Mouse (Mus musculus) brain, embryonic 14.5 days (tissue): ENCODE measurements around the gene Tpgs1.

Experiments
- CTCF ChIP-seq: fragments of 200-500 bp; IDR thresholded peaks from 2 replicates; pipeline ENCODE4 v1.5.1; 2012; ENCODE audit warnings: inconsistent platforms, mild to moderate bottlenecking, moderate library complexity, borderline replicate concordance; ENCODE audit not compliant: insufficient read depth, insufficient read length; ENCODE audit errors: extremely low read depth
- POLR2A ChIP-seq: fragments of 200-500 bp; IDR thresholded peaks from 2 replicates; pipeline ENCODE4 v1.6.1; 2012; ENCODE audit warnings: mild to moderate bottlenecking, inconsistent platforms, borderline replicate concordance; ENCODE audit not compliant: poor library complexity, insufficient read depth, insufficient read length, severe bottlenecking; ENCODE audit errors: extremely low read depth

DNA sequence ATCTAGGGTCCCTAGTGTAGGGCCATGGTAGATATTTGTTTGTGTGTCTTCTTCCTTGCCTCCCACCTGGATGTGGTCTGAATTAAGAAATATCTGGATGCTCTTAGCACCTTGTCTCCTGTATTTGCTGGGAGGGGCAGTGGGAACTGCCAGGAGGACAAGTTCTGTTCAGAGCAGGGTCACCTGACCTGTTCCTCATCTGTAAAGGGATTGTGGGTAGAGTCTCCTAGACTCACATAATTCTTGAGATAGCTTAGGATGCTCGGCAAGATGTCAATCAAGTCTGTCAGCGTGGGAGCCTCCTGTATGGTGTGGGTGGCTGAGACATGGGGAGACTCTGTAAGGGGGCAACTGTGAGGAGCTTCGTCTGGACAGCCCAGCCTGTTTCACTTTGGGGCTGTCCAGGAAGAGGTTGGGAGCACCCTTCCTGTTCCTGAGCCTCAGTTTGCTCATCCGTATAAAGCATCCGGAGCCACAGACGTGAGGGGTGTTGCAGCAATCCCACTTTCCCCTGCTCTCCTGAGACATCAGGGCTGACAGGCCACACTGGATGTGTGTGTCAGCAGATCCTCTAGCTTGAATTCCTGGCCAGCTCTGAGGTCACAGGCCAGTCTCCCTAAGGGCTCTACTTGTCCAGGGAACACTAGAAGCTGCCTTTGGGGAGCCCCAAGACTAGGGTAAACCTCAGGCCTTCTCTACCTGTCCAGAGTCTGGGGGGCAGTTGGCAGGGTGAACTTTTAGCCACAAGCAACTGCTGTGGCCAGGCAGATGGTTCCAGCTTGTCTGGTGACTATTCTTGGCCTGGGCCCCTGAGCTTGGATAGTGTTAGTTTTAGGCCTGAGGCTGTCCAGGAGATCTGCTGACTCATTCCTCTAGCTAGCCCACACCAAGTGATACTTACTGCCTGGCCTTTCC is 14.8 kb downstream of the Tpgs1 start:
- TF ChIP-seq CTCF (no peak), POLR2A (no peak)
